Mouse (Mus musculus) intestine, postnatal 0 days (tissue): ENCODE results near the gene Gtf2i. TPM values are rescaled to one million over a fixed set of nuclear protein-coding genes. Genes with fewer than 3 reads are reported as not detected.

ENCODE experiments used
- ATAC-seq: fragments of 200-750 bp; cut with Nextera tagmentation; 2 replicates; pipeline ENCODE4 v1.8.0; 2017; ENCODE audit warnings: mild to moderate bottlenecking, moderate TSS enrichment, moderate library complexity
- H3K27ac ChIP-seq: fragments of 300-500 bp; sonication (generic); 2 replicates; pipeline ENCODE4 v1.5.1; 2014; ENCODE audit warnings: mild to moderate bottlenecking, low read depth, low read length, moderate library complexity
- H3K27me3 ChIP-seq: fragments of 300-500 bp; sonication (generic); replicated peaks from 2 replicates; pipeline ENCODE4 v1.6.1; 2014; ENCODE audit warnings: low read length, mixed read lengths; ENCODE audit not compliant: control insufficient read depth, insufficient read depth
- H3K36me3 ChIP-seq: fragments of 300-500 bp; sonication (generic); 2 replicates; pipeline ENCODE4 v1.6.1; 2014; ENCODE audit warnings: mild to moderate bottlenecking, moderate library complexity; ENCODE audit not compliant: control insufficient read depth, insufficient read depth
- H3K4me1 ChIP-seq: fragments of 300-500 bp; sonication (generic); replicated peaks from 2 replicates; pipeline ENCODE4 v1.6.1; 2014; ENCODE audit warnings: antibody characterized with exemption, low read length, mixed read lengths; ENCODE audit not compliant: control insufficient read depth, insufficient read depth
- H3K4me2 ChIP-seq: fragments of 300-500 bp; sonication (generic); replicated peaks from 2 replicates; pipeline ENCODE4 v1.6.1; 2014; ENCODE audit warnings: low read depth, mild to moderate bottlenecking, moderate library complexity
- H3K4me3 ChIP-seq: fragments of 300-500 bp; sonication (generic); 2 replicates; pipeline ENCODE4 v1.5.1; 2014; ENCODE audit warnings: low read depth, low read length
- H3K9ac ChIP-seq: fragments of 300-500 bp; sonication (generic); 2 replicates; pipeline ENCODE4 v1.6.1; 2014; ENCODE audit warnings: mild to moderate bottlenecking, low read depth, low read length
- H3K9me3 ChIP-seq: fragments of 300-500 bp; sonication (generic); 2 replicates; pipeline ENCODE4 v1.6.1; 2016; ENCODE audit warnings: mixed run types; ENCODE audit not compliant: control insufficient read depth
- CTCF ChIP-seq: sonication (generic); IDR thresholded peaks from 2 replicates; pipeline ENCODE4 v1.5.1; 2016; ENCODE audit warnings: low read depth, mild to moderate bottlenecking, control low read depth, antibody characterized with exemption, moderate library complexity
- WGBS: fragments of 180-500 bp; shearing (Covaris S2); extraction: QIAGEN DNeasy Blood & Tissue Kit; methylation state at CpG from one replicate; pipeline ENCODE4 v1.1.7; 2014; 5-methylcytosine and 5-hydroxymethylcytosine counted together
- polyA plus RNA-seq: library from polyadenylated mRNA; unstranded; fragments of >200 nt; fragmentation: Nextera tagmentation; extraction: Ambion mirVana; gene quantifications from 2 replicates; pipeline ENCODE4 v1.2.1, GENCODE M21; 2015

Gtf2i gene
- polyA plus RNA-seq, 1 experiment from 2014 or later = 53.4 TPM

- H3K4me3 ChIP-seq = no peak overlapping the region
- WGBS = 90% methylated on average over 12 of the region's 12 CpGs
- no peak for TF ChIP-seq CTCF
- H3K4me2 ChIP-seq = no peak overlapping the region
- ATAC-seq = no peak
- H3K27me3 ChIP-seq = no peaks in the 10 kb centered on the region
- peaks cover 86% of the 10 kb centered on the region for H3K36me3 ChIP-seq
- H3K4me1 ChIP-seq = no peaks in the 10 kb centered on the region
- H3K9me3 ChIP-seq = no peaks in the 10 kb centered on the region
- H3K9ac ChIP-seq = no peak overlapping the region
- H3K27ac ChIP-seq = no peak overlapping the region
Observed at GRCm38 (mm10) chr5:134289935-134290560, 24.5 kb downstream of the Gtf2i start.

GRCm38 (mm10) chr5:134288071-134288470 is 26.5 kb downstream of the Gtf2i start:
- no peak for TF ChIP-seq CTCF
- Histone ChIP-seq H3K27ac (0 out of 2 replicates have a peak overlapping the region, but pooled peaks have one; percentile 28), H3K4me3 (no peak overlapping the region), H3K9me3 (no peaks in the 10 kb centered on the region), H3K27me3 (no peaks in the 10 kb centered on the region), H3K9ac (no peak overlapping the region), H3K4me2 (no peak overlapping the region), H3K4me1 (no peaks in the 10 kb centered on the region), H3K36me3 (peaks cover 92% of the 10 kb centered on the region)
- WGBS = 90% methylated on average over 3 of the region's 3 CpGs
- no peak for ATAC-seq

GRCm38 (mm10) chr5:134284921-134285320 is 29.6 kb downstream of the Gtf2i start:
- 91% methylated on average over 12 of the region's 12 CpGs for WGBS
- no peak for TF ChIP-seq CTCF

GRCm38 (mm10) chr5:134282603-134283002 is 32.0 kb downstream of the Gtf2i start:
- Histone ChIP-seq H3K4me2 (no peak overlapping the region), H3K27me3 (no peaks in the 10 kb centered on the region), H3K36me3 (peaks cover 91% of the 10 kb centered on the region), H3K9me3 (no peaks in the 10 kb centered on the region), H3K4me1 (no peaks in the 10 kb centered on the region), H3K4me3 (no peak overlapping the region), H3K27ac (no peak overlapping the region), H3K9ac (no peak overlapping the region)
- ATAC-seq = no peak
- TF ChIP-seq CTCF = no peak
- WGBS = 86% methylated on average over 9 of the region's 9 CpGs

More at GRCm38 (mm10) chr5:134284921-134285320, 29.6 kb downstream of the Gtf2i start:
- Histone ChIP-seq H3K4me3 (no peak overlapping the region), H3K9ac (no peak overlapping the region), H3K27me3 (no peaks in the 10 kb centered on the region), H3K4me1 (no peaks in the 10 kb centered on the region), H3K9me3 (no peaks in the 10 kb centered on the region), H3K27ac (no peak overlapping the region), H3K36me3 (peaks cover 88% of the 10 kb centered on the region), H3K4me2 (no peak overlapping the region)
- no peak for ATAC-seq

GRCm38 (mm10) chr5:134282076-134282475 is 32.5 kb downstream of the Gtf2i start:
- Histone ChIP-seq H3K4me2 (no peak overlapping the region), H3K27ac (no peak overlapping the region), H3K27me3 (no peaks in the 10 kb centered on the region), H3K9me3 (no peaks in the 10 kb centered on the region), H3K36me3 (peaks cover 91% of the 10 kb centered on the region), H3K4me3 (no peak overlapping the region), H3K9ac (no peak overlapping the region), H3K4me1 (no peaks in the 10 kb centered on the region)
- no peak for ATAC-seq
- TF ChIP-seq CTCF = no peak
- 64% methylated on average over 3 of the region's 3 CpGs for WGBS

- TF ChIP-seq CTCF = no peak
- no peak for ATAC-seq
- H3K4me1 ChIP-seq = no peaks in the 10 kb centered on the region
- H3K9ac ChIP-seq = no peak overlapping the region
- WGBS = 85% methylated on average over 7 of the region's 7 CpGs
- H3K4me3 ChIP-seq = no peak overlapping the region
- H3K9me3 ChIP-seq = no peaks in the 10 kb centered on the region
- no peak overlapping the region for H3K27ac ChIP-seq
- no peaks in the 10 kb centered on the region for H3K27me3 ChIP-seq
- H3K4me2 ChIP-seq = no peak overlapping the region
- H3K36me3 ChIP-seq = peaks cover 84% of the 10 kb centered on the region
Observed at GRCm38 (mm10) chr5:134279371-134279770, 35.2 kb downstream of the Gtf2i start.
